Mouse (Mus musculus) thymus, postnatal 36 days (tissue): ENCODE data around the gene Zfp747.

Experiments
- DNase-seq, 2 experiments: peaks; one replicate each; pipeline ENCODE4 v3.0.0; 2022; ENCODE audit warnings: mixed read lengths in 2 of 2

Zfp747 gene

DNA sequence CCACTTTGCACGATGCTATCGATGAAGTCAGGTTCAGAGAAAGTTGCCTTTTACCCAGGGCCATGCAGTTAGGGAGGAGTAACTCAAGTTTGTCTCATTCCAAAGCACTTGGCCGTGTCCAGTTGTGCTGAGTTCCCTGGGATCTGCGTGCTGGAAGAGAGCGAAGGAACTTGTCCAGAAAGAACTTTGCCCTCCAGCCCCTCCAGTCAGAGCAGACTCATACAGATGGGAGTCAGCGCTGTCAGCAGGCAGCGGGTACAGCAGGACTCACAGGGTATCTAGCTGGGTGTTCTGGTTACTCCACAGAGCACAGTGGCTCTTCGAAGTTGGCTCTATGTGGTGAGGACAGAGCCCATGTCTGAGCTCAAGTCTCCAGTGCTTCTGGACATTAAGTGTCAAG is 50.3 kb downstream of the Zfp747 start:
- no peak for DNase-seq

DNA sequence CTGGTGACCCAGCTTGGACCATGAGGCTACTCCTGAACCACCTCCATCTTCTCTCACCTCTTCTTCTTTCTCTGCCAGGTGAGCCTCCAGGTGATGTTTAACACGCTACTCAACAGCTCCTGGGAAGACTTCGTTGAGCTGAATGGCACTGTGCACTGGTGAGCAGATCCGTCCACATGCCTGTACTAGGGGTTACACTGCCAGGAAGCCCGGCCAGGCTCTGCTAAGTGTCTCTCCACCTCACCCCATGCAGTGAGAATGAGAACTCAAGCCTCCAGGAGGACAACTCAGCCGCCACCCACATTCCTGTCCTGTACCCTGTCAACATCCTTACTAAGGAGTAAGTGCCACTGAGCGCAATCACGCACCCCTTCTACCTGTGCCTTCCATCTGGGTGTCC is 50.9 kb downstream of the Zfp747 start:
- no peak for DNase-seq
